Mouse (Mus musculus): ENCODE measurements around the gene Ttc16. TPM values are rescaled to one million over a fixed set of nuclear protein-coding genes. Genes with fewer than 3 reads are reported as not detected.

Gene Ttc16
- total and polyA plus RNA-seq, 2 experiments from 2014 or later: 0.44 to 3.2 TPM

GRCm38 (mm10) chr2:32761859-32762258 lies 13.6 kb downstream of the Ttc16 start:
- no peak overlapping the region for H3K4me2 ChIP-seq (ENCODE audit: low read depth, low read length, poor library complexity, severe bottlenecking)
- H3K4me3 ChIP-seq (ENCODE audit: low read depth, low read length): no peak overlapping the region
- no peak for TF ChIP-seq CTCF (IDR thresholded peaks at IDR 0.05)
- H3K27ac ChIP-seq (ENCODE audit: low read depth, low read length): no peak overlapping the region
- H3K36me3 ChIP-seq (ENCODE audit: insufficient read depth, low read length): peaks cover 29% of the 10 kb centered on the region
- no peaks in the 10 kb centered on the region for H3K9me3 ChIP-seq (ENCODE audit: low read length)
- no peak overlapping the region for H3K9ac ChIP-seq (replicated peaks; ENCODE audit: low read length, poor library complexity, severe bottlenecking)
- no peaks in the 10 kb centered on the region for H3K27me3 ChIP-seq (ENCODE audit: insufficient read depth, low read length)
- H3K4me1 ChIP-seq (ENCODE audit: insufficient read depth, low read length): no peaks in the 10 kb centered on the region
- 79% methylated on average over 4 of the region's 4 CpGs for WGBS
- DNase-seq (ENCODE audit: low spot score) (no peak), ATAC-seq (ENCODE audit: low FRiP score) (no peak)

GRCm38 (mm10) chr2:32761361-32761760 lies 14.1 kb downstream of the Ttc16 start:
- no peak for TF ChIP-seq CTCF (IDR thresholded peaks at IDR 0.05)
- DNase-seq (ENCODE audit: low spot score): no peak
- Histone ChIP-seq H3K4me3 (ENCODE audit: low read depth, low read length) (no peak overlapping the region), H3K27ac (ENCODE audit: low read depth, low read length) (no peak overlapping the region), H3K36me3 (ENCODE audit: insufficient read depth, low read length) (peaks cover 29% of the 10 kb centered on the region), H3K4me1 (ENCODE audit: insufficient read depth, low read length) (no peaks in the 10 kb centered on the region), H3K4me2 (ENCODE audit: low read depth, low read length, poor library complexity, severe bottlenecking) (no peak overlapping the region), H3K27me3 (ENCODE audit: insufficient read depth, low read length) (no peaks in the 10 kb centered on the region), H3K9ac (replicated peaks; ENCODE audit: low read length, poor library complexity, severe bottlenecking) (no peak overlapping the region), H3K9me3 (ENCODE audit: low read length) (no peaks in the 10 kb centered on the region)
- WGBS: 91% methylated on average over 14 of the region's 14 CpGs
- ATAC-seq (ENCODE audit: low FRiP score): no peak

GRCm38 (mm10) chr2:32759001-32759400 lies 16.4 kb downstream of the Ttc16 start:
- Histone ChIP-seq H3K4me1 (ENCODE audit: insufficient read depth, low read length) (no peaks in the 10 kb centered on the region), H3K9me3 (ENCODE audit: low read length) (no peaks in the 10 kb centered on the region), H3K9ac (replicated peaks; ENCODE audit: low read length, poor library complexity, severe bottlenecking) (0 out of 2 replicates have a peak overlapping the region, but pooled peaks have one; percentile 5), H3K36me3 (ENCODE audit: insufficient read depth, low read length) (peaks cover 37% of the 10 kb centered on the region), H3K27me3 (ENCODE audit: insufficient read depth, low read length) (no peaks in the 10 kb centered on the region), H3K4me3 (ENCODE audit: low read depth, low read length) (no peak overlapping the region), H3K4me2 (ENCODE audit: low read depth, low read length, poor library complexity, severe bottlenecking) (no peak overlapping the region), H3K27ac (ENCODE audit: low read depth, low read length) (no peak overlapping the region)
- DNase-seq (ENCODE audit: low spot score) (no peak), ATAC-seq (ENCODE audit: low FRiP score) (no peak)
- TF ChIP-seq CTCF (IDR thresholded peaks at IDR 0.05): no peak
- WGBS: 82% methylated on average over 2 of the region's 2 CpGs

- Histone ChIP-seq H3K4me1 (ENCODE audit: insufficient read depth, low read length) (no peaks in the 10 kb centered on the region), H3K27me3 (ENCODE audit: insufficient read depth, low read length) (no peaks in the 10 kb centered on the region), H3K9me3 (ENCODE audit: low read length) (no peaks in the 10 kb centered on the region), H3K4me3 (ENCODE audit: low read depth, low read length) (no peak overlapping the region), H3K4me2 (ENCODE audit: low read depth, low read length, poor library complexity, severe bottlenecking) (peak overlapping the region; percentile 61; the same call in 1 of the 2 replicates), H3K9ac (replicated peaks; ENCODE audit: low read length, poor library complexity, severe bottlenecking) (0 out of 2 replicates have a peak overlapping the region, but pooled peaks have one; percentile 5), H3K27ac (ENCODE audit: low read depth, low read length) (no peak overlapping the region), H3K36me3 (ENCODE audit: insufficient read depth, low read length) (peaks cover 39% of the 10 kb centered on the region)
- TF ChIP-seq CTCF (IDR thresholded peaks at IDR 0.05): no peak
- 79% methylated on average over 8 of the region's 8 CpGs for WGBS
- no peak for DNase-seq (ENCODE audit: low spot score)
- no peak for ATAC-seq (ENCODE audit: low FRiP score)
Observed at GRCm38 (mm10) chr2:32758503-32758902, 16.9 kb downstream of the Ttc16 start.

GRCm38 (mm10) chr2:32757056-32757845 lies 18.2 kb downstream of the Ttc16 start, which contains the start of gene Tor2a:
Gene Tor2a (plus strand): TSS chr2:32757234.
- Histone ChIP-seq H3K4me3 (ENCODE audit: low read depth, low read length) (peak within 1 kb of the TSS; percentile 75), H3K4me2 (ENCODE audit: low read depth, low read length, poor library complexity, severe bottlenecking) (peak within 1 kb of the TSS; percentile 61), H3K27me3 (ENCODE audit: insufficient read depth, low read length) (no peaks in the 10 kb centered on the region), H3K27ac (ENCODE audit: low read depth, low read length) (peak within 1 kb of the TSS; percentile 98), H3K36me3 (ENCODE audit: insufficient read depth, low read length) (peaks cover 41% of the 10 kb centered on the region), H3K9ac (replicated peaks; ENCODE audit: low read length, poor library complexity, severe bottlenecking) (peak within 1 kb of the TSS; percentile 97), H3K9me3 (ENCODE audit: low read length) (no peaks in the 10 kb centered on the region), H3K4me1 (ENCODE audit: insufficient read depth, low read length) (no peaks in the 10 kb centered on the region)
- WGBS: under 1% methylated on average over 65 of the region's 66 CpGs
- DNase-seq (ENCODE audit: low spot score) (peak; percentile 98), ATAC-seq (ENCODE audit: low FRiP score) (peak; percentile 93)
- peak; percentile 94 for TF ChIP-seq CTCF (IDR thresholded peaks at IDR 0.05)

- DNase-seq (ENCODE audit: low spot score): no peak
- ATAC-seq (ENCODE audit: low FRiP score): no peak
- peak overlapping the region; percentile 75; the same call in 1 of the 2 replicates for H3K4me3 ChIP-seq (ENCODE audit: low read depth, low read length)
- no peak overlapping the region for H3K27ac ChIP-seq (ENCODE audit: low read depth, low read length)
- peaks cover 43% of the 10 kb centered on the region for H3K36me3 ChIP-seq (ENCODE audit: insufficient read depth, low read length)
- 29% methylated on average over 6 of the region's 6 CpGs for WGBS
- TF ChIP-seq CTCF (IDR thresholded peaks at IDR 0.05): no peak
- H3K9ac ChIP-seq (replicated peaks; ENCODE audit: low read length, poor library complexity, severe bottlenecking): no peak overlapping the region
- 0 out of 2 replicates have a peak overlapping the region, but pooled peaks have one; percentile 61 for H3K4me2 ChIP-seq (ENCODE audit: low read depth, low read length, poor library complexity, severe bottlenecking)
- H3K9me3 ChIP-seq (ENCODE audit: low read length): no peaks in the 10 kb centered on the region
- no peaks in the 10 kb centered on the region for H3K4me1 ChIP-seq (ENCODE audit: insufficient read depth, low read length)
- H3K27me3 ChIP-seq (ENCODE audit: insufficient read depth, low read length): no peaks in the 10 kb centered on the region
Observed at GRCm38 (mm10) chr2:32756674-32757055, 18.8 kb downstream of the Ttc16 start.
